Mouse (Mus musculus) neural tube, embryonic 14.5 days (tissue): ENCODE measurements at regions not wholly inside any gene's neighbourhood (a gene's known extent, or its start where the extent isn't known, plus 50 kb on each side); places are given as distances from the start of the nearest gene placed in this dataset.

Experiments used
- ATAC-seq: fragments of 200-750 bp; cut with Nextera tagmentation; 2 replicates; pipeline ENCODE4 v1.8.0; 2017; ENCODE audit warnings: low read depth, mild to moderate bottlenecking, moderate TSS enrichment, moderate library complexity
- H3K27ac ChIP-seq: fragments of 300-500 bp; sonication (generic); 2 replicates; pipeline ENCODE4 v1.5.1; 2014; ENCODE audit warnings: low read depth, mild to moderate bottlenecking, control low read depth, low read length, moderate library complexity, mixed read lengths
- H3K27me3 ChIP-seq: fragments of 300-500 bp; sonication (generic); 2 replicates; pipeline ENCODE4 v1.6.1; 2014; ENCODE audit warnings: low read length; ENCODE audit not compliant: control insufficient read depth, insufficient read depth
- H3K36me3 ChIP-seq: fragments of 300-500 bp; sonication (generic); 2 replicates; pipeline ENCODE4 v1.6.1; 2014; ENCODE audit warnings: low read length, mixed read lengths; ENCODE audit not compliant: control insufficient read depth, insufficient read depth
- H3K4me1 ChIP-seq: fragments of 300-500 bp; sonication (generic); 2 replicates; pipeline ENCODE4 v1.6.1; 2014; ENCODE audit warnings: low read length; ENCODE audit not compliant: control insufficient read depth, insufficient read depth
- H3K4me2 ChIP-seq: fragments of 300-500 bp; sonication (generic); 2 replicates; pipeline ENCODE4 v1.6.1; 2014; ENCODE audit warnings: mild to moderate bottlenecking, low read depth, low read length, control low read depth
- H3K4me3 ChIP-seq: fragments of 300-500 bp; sonication (generic); 2 replicates; pipeline ENCODE4 v1.5.1; 2014; ENCODE audit warnings: low read depth, low read length, control low read depth, mixed read lengths
- H3K9ac ChIP-seq: fragments of 300-500 bp; sonication (generic); replicated peaks from 2 replicates; pipeline ENCODE4 v1.6.1; 2014; ENCODE audit warnings: low read depth, mild to moderate bottlenecking, control low read depth, low read length, mixed read lengths
- H3K9me3 ChIP-seq: fragments of 300-500 bp; sonication (generic); 2 replicates; pipeline ENCODE4 v1.6.1; 2016; ENCODE audit warnings: low read length; ENCODE audit not compliant: control insufficient read depth
- WGBS: fragments of 180-500 bp; shearing (Covaris S2); extraction: QIAGEN DNeasy Blood & Tissue Kit; methylation state at CpG from one replicate; pipeline ENCODE4 v1.1.7; 2014; 5-methylcytosine and 5-hydroxymethylcytosine counted together

GRCm38 (mm10) chr15:74461935-74462334, 174.2 kb downstream of the Mroh4 start:
- no peaks in the 10 kb centered on the region for H3K9me3 ChIP-seq
- H3K9ac ChIP-seq, result no peak overlapping the region
- ATAC-seq, result no peak
- H3K4me3 ChIP-seq, result no peak overlapping the region
- H3K4me2 ChIP-seq, result no peak overlapping the region
- no peaks in the 10 kb centered on the region for H3K36me3 ChIP-seq
- no peaks in the 10 kb centered on the region for H3K27me3 ChIP-seq
- H3K27ac ChIP-seq, result no peak overlapping the region
- no peaks in the 10 kb centered on the region for H3K4me1 ChIP-seq
- 45% methylated on average over 5 of the region's 5 CpGs for WGBS

- no peaks in the 10 kb centered on the region for H3K4me1 ChIP-seq
- WGBS, result 69% methylated on average over 12 of the region's 12 CpGs
- H3K27me3 ChIP-seq, result no peaks in the 10 kb centered on the region
- no peaks in the 10 kb centered on the region for H3K9me3 ChIP-seq
- ATAC-seq, result no peak
- H3K9ac ChIP-seq, result no peak overlapping the region
- no peak overlapping the region for H3K27ac ChIP-seq
- no peak overlapping the region for H3K4me3 ChIP-seq
- H3K4me2 ChIP-seq, result no peak overlapping the region
- H3K36me3 ChIP-seq, result no peaks in the 10 kb centered on the region
Measured at GRCm38 (mm10) chr15:74459345-74459975, 176.7 kb downstream of the Mroh4 start.

DNA sequence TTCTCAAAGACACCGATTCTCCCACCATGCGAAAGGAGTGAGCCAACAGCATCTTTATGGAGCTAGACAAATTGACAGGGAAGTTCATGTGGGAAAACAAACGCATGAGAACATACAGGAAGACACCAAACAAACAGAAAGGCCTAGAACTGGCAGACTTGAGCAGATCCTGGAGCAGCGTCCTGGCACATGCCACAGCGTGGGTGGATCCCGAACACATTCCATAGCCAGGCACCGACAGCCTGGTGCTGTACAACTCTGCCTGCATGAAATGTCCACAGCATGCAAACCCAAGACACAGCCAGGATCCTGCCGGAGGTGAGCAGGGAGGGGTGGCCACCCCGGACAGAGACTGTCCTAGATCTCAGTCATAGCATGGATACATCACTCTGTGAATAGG, 177.2 kb downstream of the Mroh4 start:
- Histone ChIP-seq H3K9ac (no peak overlapping the region), H3K9me3 (no peaks in the 10 kb centered on the region), H3K36me3 (no peaks in the 10 kb centered on the region), H3K27me3 (no peaks in the 10 kb centered on the region), H3K27ac (no peak overlapping the region), H3K4me3 (no peak overlapping the region), H3K4me2 (no peak overlapping the region), H3K4me1 (no peaks in the 10 kb centered on the region)
- 88% methylated on average over 9 of the region's 9 CpGs for WGBS
- ATAC-seq, result no peak

DNA sequence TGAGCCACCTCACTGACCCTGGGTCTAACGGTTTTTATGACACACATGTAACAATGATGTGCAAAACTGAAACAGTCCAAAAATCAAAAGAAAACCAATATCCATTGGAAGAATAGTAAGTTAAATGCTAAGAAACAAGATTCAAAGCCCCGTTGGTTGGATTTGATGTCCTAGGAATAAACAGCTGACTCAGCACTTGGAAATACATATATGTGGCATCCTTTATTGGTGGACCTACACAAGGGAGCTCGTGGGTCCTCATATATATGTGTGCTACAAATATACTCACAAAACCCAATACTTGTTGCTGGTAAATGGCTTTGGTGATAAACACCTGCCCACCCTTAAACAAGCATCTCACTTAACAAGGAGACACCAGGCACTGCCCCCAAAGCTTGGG, 178.2 kb downstream of the Mroh4 start:
- H3K4me2 ChIP-seq, result no peak overlapping the region
- H3K9me3 ChIP-seq, result no peaks in the 10 kb centered on the region
- H3K27me3 ChIP-seq, result no peaks in the 10 kb centered on the region
- no peak overlapping the region for H3K9ac ChIP-seq
- no peaks in the 10 kb centered on the region for H3K4me1 ChIP-seq
- no peak overlapping the region for H3K4me3 ChIP-seq
- ATAC-seq, result no peak
- WGBS, result 89% methylated on average over 3 of the region's 3 CpGs
- H3K36me3 ChIP-seq, result no peaks in the 10 kb centered on the region
- H3K27ac ChIP-seq, result no peak overlapping the region

DNA sequence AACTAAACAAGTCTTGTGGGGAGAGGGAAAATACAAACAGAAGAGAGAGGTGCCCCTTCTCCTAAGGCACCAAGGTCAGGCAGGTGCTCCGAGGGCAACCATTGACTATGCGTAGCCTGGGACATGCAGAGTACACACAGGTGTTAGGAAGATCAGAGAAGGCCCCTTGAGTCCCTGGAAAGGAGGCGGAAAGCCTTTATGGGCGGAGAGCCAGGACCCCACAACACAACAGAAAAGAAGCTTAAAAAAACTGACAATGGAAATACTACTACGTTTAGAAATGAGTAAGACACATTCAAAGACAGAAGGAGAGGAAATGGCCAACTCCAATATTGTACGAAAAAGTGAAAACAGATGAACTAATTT, 179.5 kb downstream of the Mroh4 start:
- no peak for ATAC-seq
- WGBS, result 81% methylated on average over 6 of the region's 6 CpGs
- Histone ChIP-seq H3K9ac (no peak overlapping the region), H3K36me3 (no peaks in the 10 kb centered on the region), H3K4me2 (no peak overlapping the region), H3K27ac (no peak overlapping the region), H3K9me3 (no peaks in the 10 kb centered on the region), H3K4me3 (no peak overlapping the region), H3K27me3 (no peaks in the 10 kb centered on the region), H3K4me1 (no peaks in the 10 kb centered on the region)

DNA sequence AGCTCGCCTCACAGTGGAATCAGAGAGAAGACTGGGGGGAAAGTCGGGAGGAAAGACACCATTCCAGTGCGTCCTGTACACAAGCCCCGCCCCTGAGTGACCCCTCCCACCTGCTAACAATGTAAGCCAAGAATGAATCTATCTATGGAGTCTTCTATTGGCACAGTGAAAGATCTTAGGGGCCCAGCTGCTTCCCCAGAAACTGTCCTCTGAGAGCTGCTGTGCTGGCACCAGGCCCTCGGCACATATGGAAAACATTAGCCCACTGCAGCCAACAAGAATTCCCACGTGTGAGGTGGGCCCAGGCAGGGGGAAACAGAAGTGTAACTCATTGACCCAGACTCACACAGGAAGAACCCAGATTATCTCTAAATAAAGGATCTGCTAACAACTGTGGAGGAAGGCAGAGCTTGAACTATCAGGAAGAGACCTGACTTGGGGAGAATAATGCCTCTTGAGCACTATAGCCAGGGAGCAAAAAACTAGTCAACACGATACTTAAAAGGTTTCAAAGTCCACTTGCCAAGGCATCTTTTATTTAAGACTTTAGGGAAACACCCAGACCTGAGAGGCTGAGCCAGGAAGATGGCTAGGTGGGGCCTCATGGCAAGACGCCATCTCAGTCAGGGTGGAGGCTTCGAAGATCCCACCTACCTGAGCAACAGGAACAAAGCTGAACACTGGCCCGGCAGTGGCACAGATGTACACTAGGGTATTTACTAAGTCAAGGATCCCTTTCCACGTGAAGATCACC, 180.1 kb downstream of the Mroh4 start:
- Histone ChIP-seq H3K4me1 (no peaks in the 10 kb centered on the region), H3K4me3 (no peak overlapping the region), H3K27me3 (no peaks in the 10 kb centered on the region), H3K9ac (no peak overlapping the region), H3K4me2 (no peak overlapping the region), H3K36me3 (no peaks in the 10 kb centered on the region), H3K9me3 (no peaks in the 10 kb centered on the region), H3K27ac (no peak overlapping the region)
- ATAC-seq, result no peak
- 67% methylated on average over 11 of the region's 11 CpGs for WGBS

DNA sequence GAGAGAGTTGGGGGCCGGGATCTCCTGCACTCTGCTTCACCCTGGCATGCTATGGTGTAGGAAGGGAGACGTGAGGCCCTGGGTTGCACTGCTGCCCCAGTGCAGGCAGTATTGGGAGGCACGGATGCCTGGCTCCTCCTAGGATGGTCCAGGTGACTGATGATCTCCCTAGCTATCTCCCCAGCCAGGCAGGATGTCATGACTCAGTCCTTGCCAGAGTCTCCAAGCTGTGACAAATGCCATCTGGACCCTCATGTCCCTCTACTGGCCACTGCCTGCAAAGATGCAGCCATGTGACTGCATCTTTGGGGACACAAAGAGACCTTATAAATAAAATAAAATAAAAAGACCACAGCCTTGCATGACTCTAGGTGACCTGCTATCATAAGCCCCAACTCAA, 181.6 kb downstream of the Mroh4 start:
- Histone ChIP-seq H3K36me3 (no peaks in the 10 kb centered on the region), H3K4me1 (no peaks in the 10 kb centered on the region), H3K27ac (no peak overlapping the region), H3K9ac (no peak overlapping the region), H3K9me3 (no peaks in the 10 kb centered on the region), H3K4me2 (no peak overlapping the region), H3K27me3 (no peaks in the 10 kb centered on the region), H3K4me3 (no peak overlapping the region)
- no peak for ATAC-seq
- 78% methylated on average over 3 of the region's 3 CpGs for WGBS

DNA sequence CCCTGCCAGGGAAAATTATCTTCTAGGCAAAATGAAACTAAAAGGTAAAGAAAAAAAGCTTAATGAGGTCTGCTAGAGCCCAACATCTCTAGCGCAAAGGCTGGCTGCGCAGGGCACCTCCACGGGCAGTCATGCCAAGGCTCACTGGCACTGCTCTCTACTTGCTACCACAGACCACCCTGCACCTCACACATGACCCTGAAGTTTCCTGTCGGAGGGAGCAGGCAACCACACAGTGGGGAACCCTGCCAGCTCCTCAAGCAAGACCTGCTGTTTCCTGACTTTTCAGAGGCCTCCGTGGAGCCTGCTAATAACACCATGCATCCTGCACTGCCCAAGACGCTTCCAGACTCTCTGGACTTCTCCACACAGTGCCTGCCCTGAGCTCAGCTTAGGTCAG, 182.3 kb downstream of the Mroh4 start:
- no peak for ATAC-seq
- no peaks in the 10 kb centered on the region for H3K36me3 ChIP-seq
- H3K27ac ChIP-seq, result no peak overlapping the region
- no peak overlapping the region for H3K4me2 ChIP-seq
- 90% methylated on average over 6 of the region's 6 CpGs for WGBS
- H3K4me1 ChIP-seq, result no peaks in the 10 kb centered on the region
- no peaks in the 10 kb centered on the region for H3K27me3 ChIP-seq
- no peak overlapping the region for H3K4me3 ChIP-seq
- H3K9me3 ChIP-seq, result no peaks in the 10 kb centered on the region
- no peak overlapping the region for H3K9ac ChIP-seq

- H3K27ac ChIP-seq, result no peak overlapping the region
- no peak overlapping the region; the same call in 1 of the 2 replicates for H3K9ac ChIP-seq
- no peak overlapping the region for H3K4me2 ChIP-seq
- no peak overlapping the region for H3K4me3 ChIP-seq
- no peak for ATAC-seq
- no peaks in the 10 kb centered on the region for H3K9me3 ChIP-seq
- 84% methylated on average over 3 of the region's 3 CpGs for WGBS
- no peaks in the 10 kb centered on the region for H3K27me3 ChIP-seq
- H3K4me1 ChIP-seq, result no peaks in the 10 kb centered on the region
- H3K36me3 ChIP-seq, result no peaks in the 10 kb centered on the region
Measured at GRCm38 (mm10) chr15:74452426-74452825, 183.7 kb downstream of the Mroh4 start.
